Mouse (Mus musculus) erythroblast, embryonic 14.5 days (primary cell): ENCODE results near the gene Batf3.

ENCODE experiments used
- GATA1 ChIP-seq: IDR thresholded peaks from 2 replicates; pipeline ENCODE4 v1.6.1; 2012; ENCODE audit warnings: low read length, inconsistent platforms, mixed read lengths
- TAL1 ChIP-seq: IDR thresholded peaks from 3 replicates; pipeline ENCODE4 v1.6.1; 2012; ENCODE audit warnings: low read length, inconsistent platforms, mixed read lengths

DNA sequence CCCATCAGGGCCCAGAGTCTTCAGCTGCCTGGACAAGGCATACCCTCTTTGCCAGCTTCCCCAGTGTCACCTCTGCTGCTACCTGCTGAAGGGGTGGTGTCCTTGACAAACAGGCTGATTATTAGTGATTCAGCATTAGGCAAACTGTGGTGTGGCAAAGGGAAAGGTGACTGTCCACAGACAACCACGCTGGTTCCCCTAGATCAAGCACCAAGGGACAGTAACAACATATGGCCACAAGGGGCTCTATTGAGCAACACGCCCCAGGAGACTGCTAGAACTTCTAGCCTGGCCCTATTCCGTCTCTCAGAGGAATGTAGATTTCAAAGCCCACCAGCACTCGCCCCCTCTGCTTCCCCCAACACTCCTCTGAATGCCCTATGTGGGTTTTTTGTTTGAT, 55.4 kb downstream of the Batf3 start:
- TF ChIP-seq TAL1 (no peak), GATA1 (no peak)
